Mouse (Mus musculus) MEL (cell line): ENCODE data around the gene Lrfn3.

ENCODE experiments used
- CHD1 ChIP-seq: IDR thresholded peaks from 2 replicates; pipeline ENCODE4 v1.6.1; 2012; ENCODE audit warnings: low read depth, mild to moderate bottlenecking, inconsistent platforms, low read length, improper control_type of control experiment
- CTCF ChIP-seq, 3 experiments: IDR thresholded peaks in 2 of 3; conservative IDR thresholded peaks in 1 of 3; 2 replicates each; pipeline ENCODE4 v1.5.1; 2011 to 2012; ENCODE audit warnings: low read length in 3 of 3, low read depth in 2 of 3, mild to moderate bottlenecking in 2 of 3, improper control_type of control experiment in 1 of 3, inconsistent platforms in 1 of 3, mixed read lengths in 1 of 3, moderate library complexity in 1 of 3; ENCODE audit not compliant: control insufficient read depth in 1 of 3, insufficient read depth in 1 of 3, poor library complexity in 1 of 3, severe bottlenecking in 1 of 3
- ETS1 ChIP-seq: IDR thresholded peaks from 2 replicates; pipeline ENCODE4 v1.6.1; 2012; ENCODE audit warnings: low read depth, mild to moderate bottlenecking, inconsistent platforms, low read length, improper control_type of control experiment, moderate library complexity
- MXI1 ChIP-seq: IDR thresholded peaks from 2 replicates; pipeline ENCODE4 v1.6.1; 2011; ENCODE audit warnings: mild to moderate bottlenecking, low read depth, low read length, improper control_type of control experiment
- NRF1 ChIP-seq: IDR thresholded peaks from 2 replicates; pipeline ENCODE4 v1.6.1; 2014; ENCODE audit warnings: low read depth, mild to moderate bottlenecking, inconsistent platforms, low read length, improper control_type of control experiment, moderate library complexity; ENCODE audit not compliant: poor library complexity, insufficient read depth, severe bottlenecking
- POLR2AphosphoS2 ChIP-seq: IDR thresholded peaks from 2 replicates; pipeline ENCODE4 v1.6.1; 2011; ENCODE audit warnings: low read length, improper control_type of control experiment

- TF ChIP-seq POLR2AphosphoS2 (no peak), MXI1 (no peak), NRF1 (peak; percentile 38; the same call in 1 of the 2 replicates), ETS1 (no peak), CHD1 (no peak), CTCF (IDR thresholded peaks at IDR 0.05 in 2 of 3, conservative IDR thresholded peaks at IDR 0.05 in 1 of 3; ENCODE audit: control insufficient read depth in 1 of 3, insufficient read depth in 1 of 3, low read depth in 2 of 3, low read length in 3 of 3, poor library complexity in 1 of 3, severe bottlenecking in 1 of 3) (peak; percentile 87 to 94 (median 91))
Observed at GRCm38 (mm10) chr7:30336384-30336783, 26.2 kb downstream of the Lrfn3 start.
